Mouse (Mus musculus) hindbrain, embryonic 14.5 days (tissue): ENCODE measurements around the gene Tnfrsf8. TPM values are rescaled to one million over a fixed set of nuclear protein-coding genes. Genes with fewer than 3 reads are reported as not detected.

Experiments used
- ATAC-seq: fragments of 200-750 bp; cut with Nextera tagmentation; 2 replicates; pipeline ENCODE4 v1.8.0; 2017; ENCODE audit warnings: moderate number of reproducible peaks, mild to moderate bottlenecking, moderate TSS enrichment, moderate library complexity; ENCODE audit not compliant: low FRiP score
- DNase-seq: peaks from one replicate; pipeline ENCODE4 v3.0.0-alpha.2; 2015; ENCODE audit warnings: low spot score
- H3K27ac ChIP-seq: fragments of 300-500 bp; sonication (generic); 2 replicates; pipeline ENCODE4 v1.5.1; 2014; ENCODE audit warnings: mild to moderate bottlenecking, moderate library complexity
- H3K27me3 ChIP-seq: fragments of 300-500 bp; sonication (generic); 2 replicates; pipeline ENCODE4 v1.6.1; 2014; ENCODE audit warnings: mild to moderate bottlenecking, low read length, mixed read lengths; ENCODE audit not compliant: control insufficient read depth, insufficient read depth
- H3K36me3 ChIP-seq: fragments of 300-500 bp; sonication (generic); replicated peaks from 2 replicates; pipeline ENCODE4 v1.6.1; 2014; ENCODE audit not compliant: control insufficient read depth, insufficient read depth
- H3K4me1 ChIP-seq: fragments of 300-500 bp; sonication (generic); replicated peaks from 2 replicates; pipeline ENCODE4 v1.6.1; 2014; ENCODE audit warnings: antibody characterized with exemption, low read length, mixed read lengths; ENCODE audit not compliant: control insufficient read depth, insufficient read depth
- H3K4me2 ChIP-seq: fragments of 300-500 bp; sonication (generic); replicated peaks from 2 replicates; pipeline ENCODE4 v1.6.1; 2014; ENCODE audit warnings: mild to moderate bottlenecking, moderate library complexity
- H3K4me3 ChIP-seq: fragments of 300-500 bp; sonication (generic); replicated peaks from 2 replicates; pipeline ENCODE4 v1.5.1; 2014; ENCODE audit warnings: mild to moderate bottlenecking, low read length
- H3K9ac ChIP-seq: fragments of 300-500 bp; sonication (generic); 2 replicates; pipeline ENCODE4 v1.6.1; 2014
- H3K9me3 ChIP-seq: fragments of 300-500 bp; sonication (generic); 2 replicates; pipeline ENCODE4 v1.6.1; 2016; ENCODE audit warnings: low read length; ENCODE audit not compliant: control insufficient read depth
- WGBS: fragments of 180-500 bp; shearing (Covaris S2); extraction: QIAGEN DNeasy Blood & Tissue Kit; methylation state at CpG from one replicate; pipeline ENCODE4 v1.1.7; 2014; 5-methylcytosine and 5-hydroxymethylcytosine counted together
- polyA plus RNA-seq: library from polyadenylated mRNA; unstranded; fragments of >200 nt; fragmentation: Nextera tagmentation; extraction: Ambion mirVana; gene quantifications from 2 replicates; pipeline ENCODE4 v1.2.1, GENCODE M21; 2014

Tnfrsf8 gene
- polyA plus RNA-seq, 1 experiment from 2014 or later, result 0.28 TPM

- no peaks in the 10 kb centered on the region for H3K4me1 ChIP-seq
- WGBS, result 78% methylated on average over 6 of the region's 6 CpGs
- H3K27me3 ChIP-seq, result no peaks in the 10 kb centered on the region
Observed at GRCm38 (mm10) chr4:145276368-145277249, 38.4 kb downstream of the Tnfrsf8 start.

GRCm38 (mm10) chr4:145274887-145275286 lies 40.1 kb downstream of the Tnfrsf8 start:
- Histone ChIP-seq H3K9ac (no peak overlapping the region), H3K4me1 (no peaks in the 10 kb centered on the region), H3K27me3 (no peaks in the 10 kb centered on the region), H3K9me3 (no peaks in the 10 kb centered on the region), H3K4me3 (no peak overlapping the region), H3K4me2 (no peak overlapping the region), H3K36me3 (no peaks in the 10 kb centered on the region), H3K27ac (no peak overlapping the region)
- 94% methylated on average over 5 of the region's 5 CpGs for WGBS
- no peak for ATAC-seq
- DNase-seq, result no peak

More at GRCm38 (mm10) chr4:145276368-145277249, 38.4 kb downstream of the Tnfrsf8 start:
- H3K4me2 ChIP-seq, result no peak overlapping the region
- H3K9me3 ChIP-seq, result no peaks in the 10 kb centered on the region
- H3K27ac ChIP-seq, result no peak overlapping the region
- H3K36me3 ChIP-seq, result no peaks in the 10 kb centered on the region
- H3K9ac ChIP-seq, result no peak overlapping the region
- ATAC-seq, result no peak
- H3K4me3 ChIP-seq, result no peak overlapping the region
- no peak for DNase-seq

- Histone ChIP-seq H3K4me3 (no peak overlapping the region), H3K36me3 (no peaks in the 10 kb centered on the region), H3K4me2 (no peak overlapping the region), H3K4me1 (no peaks in the 10 kb centered on the region), H3K9me3 (no peaks in the 10 kb centered on the region), H3K9ac (no peak overlapping the region), H3K27me3 (no peaks in the 10 kb centered on the region), H3K27ac (no peak overlapping the region)
- WGBS, result 89% methylated on average over 5 of the region's 5 CpGs
- DNase-seq (no peak), ATAC-seq (no peak)
Observed at GRCm38 (mm10) chr4:145273923-145274322, 41.0 kb downstream of the Tnfrsf8 start.

- Histone ChIP-seq H3K27ac (no peak overlapping the region), H3K9ac (no peak overlapping the region), H3K4me2 (no peak overlapping the region), H3K4me3 (no peak overlapping the region), H3K36me3 (no peaks in the 10 kb centered on the region), H3K4me1 (no peaks in the 10 kb centered on the region), H3K9me3 (no peaks in the 10 kb centered on the region), H3K27me3 (no peaks in the 10 kb centered on the region)
- no peak for DNase-seq
- no peak for ATAC-seq
- 95% methylated on average over 1 of the region's 1 CpGs for WGBS
Observed at GRCm38 (mm10) chr4:145272763-145273162, 42.2 kb downstream of the Tnfrsf8 start.

DNA sequence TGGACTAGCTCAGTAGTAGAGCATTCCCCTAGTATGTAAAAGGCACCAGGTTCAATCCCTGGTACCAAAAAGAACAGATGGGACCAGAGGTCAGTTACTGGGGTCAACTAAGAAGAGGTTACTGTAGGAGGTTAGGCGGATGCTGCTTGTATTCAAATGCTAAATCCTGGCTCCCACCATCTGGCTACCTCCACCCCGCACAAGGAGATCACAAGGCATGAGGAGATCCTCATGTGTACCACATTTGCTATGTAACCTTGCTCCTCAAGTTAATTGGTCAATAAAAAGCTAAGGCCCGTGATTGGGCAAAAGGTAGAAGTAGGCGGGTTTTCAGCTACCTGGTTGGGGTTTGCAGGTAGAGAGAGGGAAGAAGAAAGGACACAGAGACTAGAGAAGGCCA lies 43.3 kb downstream of the Tnfrsf8 start:
- Histone ChIP-seq H3K4me1 (no peaks in the 10 kb centered on the region), H3K36me3 (no peaks in the 10 kb centered on the region), H3K27ac (no peak overlapping the region), H3K4me3 (no peak overlapping the region), H3K4me2 (no peak overlapping the region), H3K27me3 (no peaks in the 10 kb centered on the region), H3K9ac (no peak overlapping the region), H3K9me3 (no peaks in the 10 kb centered on the region)
- 86% methylated on average over 4 of the region's 4 CpGs for WGBS
- DNase-seq (no peak), ATAC-seq (no peak)

GRCm38 (mm10) chr4:145270136-145270535 lies 44.8 kb downstream of the Tnfrsf8 start:
- no peak for DNase-seq
- Histone ChIP-seq H3K4me3 (no peak overlapping the region), H3K4me2 (no peak overlapping the region), H3K27me3 (no peaks in the 10 kb centered on the region), H3K27ac (no peak overlapping the region), H3K9me3 (no peaks in the 10 kb centered on the region), H3K9ac (no peak overlapping the region), H3K4me1 (no peaks in the 10 kb centered on the region), H3K36me3 (no peaks in the 10 kb centered on the region)
- no peak for ATAC-seq
- WGBS, result 89% methylated on average over 5 of the region's 5 CpGs

GRCm38 (mm10) chr4:145267631-145268110 lies 47.3 kb downstream of the Tnfrsf8 start:
- ATAC-seq, result no peak
- no peaks in the 10 kb centered on the region for H3K36me3 ChIP-seq
- no peak overlapping the region for H3K4me2 ChIP-seq
- H3K9me3 ChIP-seq, result no peaks in the 10 kb centered on the region
- no peaks in the 10 kb centered on the region for H3K27me3 ChIP-seq
- H3K27ac ChIP-seq, result no peak overlapping the region
- no peak overlapping the region for H3K4me3 ChIP-seq
- no peak overlapping the region for H3K9ac ChIP-seq
- WGBS, result 81% methylated on average over 4 of the region's 4 CpGs
- no peaks in the 10 kb centered on the region for H3K4me1 ChIP-seq
- no peak for DNase-seq

DNA sequence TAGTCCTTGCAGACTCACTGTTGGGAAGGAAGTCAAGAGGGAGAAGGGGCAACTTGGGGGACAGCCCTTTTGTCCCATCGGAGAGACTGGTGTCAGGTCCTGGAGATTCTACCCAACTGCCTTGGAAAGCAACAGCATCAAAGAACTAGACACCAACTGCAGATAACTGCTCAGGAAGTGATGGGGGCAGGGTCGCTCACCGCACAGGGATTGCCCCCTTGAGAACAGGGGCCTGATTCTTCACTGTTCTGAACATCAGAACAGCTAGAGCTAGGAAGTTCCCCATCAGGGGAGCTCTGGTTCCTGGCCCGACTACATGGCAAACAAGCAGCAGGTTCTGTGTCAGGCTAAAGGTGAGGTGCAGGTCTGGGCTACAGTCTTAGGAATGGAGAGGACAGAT lies 48.5 kb downstream of the Tnfrsf8 start:
- H3K27me3 ChIP-seq, result no peaks in the 10 kb centered on the region
- H3K9me3 ChIP-seq, result no peaks in the 10 kb centered on the region
- H3K36me3 ChIP-seq, result no peaks in the 10 kb centered on the region
- H3K4me2 ChIP-seq, result no peak overlapping the region
- H3K4me1 ChIP-seq, result no peaks in the 10 kb centered on the region
- no peak overlapping the region for H3K27ac ChIP-seq
- WGBS, result 85% methylated on average over 4 of the region's 4 CpGs
- ATAC-seq (no peak), DNase-seq (no peak)
- no peak overlapping the region for H3K4me3 ChIP-seq
- H3K9ac ChIP-seq, result no peak overlapping the region

DNA sequence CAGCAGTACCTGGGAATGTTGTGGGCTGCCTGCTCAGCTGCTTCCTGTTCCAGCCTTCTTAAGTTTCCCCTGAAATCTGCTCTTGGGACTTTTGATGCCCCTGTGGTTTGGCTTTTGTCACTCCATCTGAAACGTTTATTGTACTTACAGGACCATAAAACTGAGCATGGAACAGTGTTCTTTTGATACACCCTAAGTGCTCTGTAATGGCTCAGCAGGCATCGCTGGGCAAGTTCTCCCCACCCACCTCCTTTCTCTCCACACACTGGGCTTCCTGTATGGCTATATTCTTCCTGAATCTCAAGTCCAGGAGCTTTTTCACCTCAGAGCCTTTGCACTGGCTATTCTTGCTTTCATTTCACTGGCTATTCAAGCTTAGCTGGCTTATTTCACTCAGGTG lies 50.2 kb downstream of the Tnfrsf8 start:
- Histone ChIP-seq H3K9me3 (no peaks in the 10 kb centered on the region), H3K27me3 (no peaks in the 10 kb centered on the region), H3K9ac (no peak overlapping the region), H3K4me1 (no peaks in the 10 kb centered on the region), H3K27ac (no peak overlapping the region), H3K4me3 (no peak overlapping the region), H3K4me2 (no peak overlapping the region), H3K36me3 (no peaks in the 10 kb centered on the region)
- no peak for ATAC-seq
- WGBS, result 42% methylated on average over 2 of the region's 2 CpGs
- DNase-seq, result no peak
